Mouse (Mus musculus) bone marrow, adult 2 months (tissue): ENCODE measurements around the gene Map9.

Experiments
- CTCF ChIP-seq: fragments of 200-500 bp; IDR thresholded peaks from 2 replicates; pipeline ENCODE4 v1.5.1; 2011; ENCODE audit warnings: low read length, control low read depth; ENCODE audit not compliant: control insufficient read depth, insufficient read depth
- POLR2A ChIP-seq: fragments of 200-500 bp; IDR thresholded peaks from 2 replicates; pipeline ENCODE4 v1.6.1; 2011; ENCODE audit warnings: low read depth, mild to moderate bottlenecking, control low read depth, low read length, borderline replicate concordance; ENCODE audit not compliant: control insufficient read depth

DNA sequence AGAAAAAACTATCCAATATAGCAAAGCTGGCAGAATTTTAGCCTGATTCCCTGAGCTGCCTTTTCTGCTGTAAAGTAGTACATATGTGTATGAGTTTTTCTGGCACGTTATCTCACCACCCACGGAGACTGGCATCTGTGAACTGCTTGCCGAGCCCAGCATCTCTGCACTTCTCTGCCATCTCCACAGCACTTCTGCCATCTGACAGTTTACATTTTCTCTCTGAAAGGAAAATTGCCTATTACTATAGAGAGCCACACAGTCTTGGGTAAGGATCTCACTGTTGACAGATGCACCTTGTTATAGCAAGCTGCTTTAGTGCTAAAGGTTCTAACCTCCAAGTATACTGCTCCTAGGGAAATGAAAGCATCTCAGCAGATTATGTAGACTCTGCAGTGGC, 48.5 kb downstream of the Map9 start:
- TF ChIP-seq CTCF (no peak), POLR2A (no peak)
